Mouse (Mus musculus): ENCODE data around the gene Acsf3.

DNA sequence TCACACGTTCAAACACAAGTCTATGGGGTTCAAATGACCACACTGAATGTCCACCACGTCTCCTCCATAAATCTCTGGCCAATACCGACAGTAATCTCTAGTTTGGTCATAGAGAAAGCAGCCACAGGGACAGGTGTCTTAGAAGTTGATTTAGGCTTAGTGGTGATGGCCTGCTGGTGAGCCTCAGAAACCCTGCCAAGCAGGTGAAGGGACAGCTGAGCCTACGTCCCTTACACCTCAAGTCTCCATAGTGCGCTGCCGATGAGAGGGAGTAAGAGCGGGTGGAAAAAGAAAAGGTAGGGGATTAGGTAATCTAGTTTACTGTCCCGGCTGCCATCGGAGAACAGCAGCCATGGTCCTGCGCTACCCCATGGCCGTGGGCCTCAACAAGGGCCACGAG lies 60.9 kb downstream of the Acsf3 start:
- no peak for TF ChIP-seq GATA1 (IDR thresholded peaks at IDR 0.05; ENCODE audit: borderline replicate concordance, low read length)
- no peak for TF ChIP-seq FLI1 (IDR thresholded peaks at IDR 0.05; ENCODE audit: low read length)

Data from megakaryocyte, embryonic 14.5 days (primary cell).